Mouse (Mus musculus) adrenal gland, adult 2 months (tissue): Measurements from ENCODE around the gene Ddx39. TPM values are rescaled to one million over a fixed set of nuclear protein-coding genes. Genes with fewer than 3 reads are reported as not detected.
A peak's percentile ranks its signal among the peaks of the same experiment; 100 is the strongest.

Source experiments
- DNase-seq: peaks from one replicate; pipeline ENCODE4 v3.0.0; 2021
- polyA plus RNA-seq: library from polyadenylated mRNA; depleted of rRNA; stranded (reverse); fragments of >200 nt; gene quantifications from 2 replicates; pipeline ENCODE4 v1.2.3, GENCODE M21; 2012
- total RNA-seq, 2 experiments: library from RNA; stranded (reverse); gene quantifications; 2 replicates each; pipeline ENCODE4 v1.2.3; 2021

The Ddx39 gene
- total and polyA plus RNA-seq, 3 experiments, result 14.1 to 20.9 (median 15.3) TPM

- peak; percentile 94 for DNase-seq
Measured at GRCm38 (mm10) chr8:83698661-83699453, 16.1 kb upstream of the Ddx39 start, which contains the start of gene Pkn1. Gene Pkn1 (minus strand): TSS chr8:83699179.

- DNase-seq, result no peak
Measured at GRCm38 (mm10) chr8:83699566-83699965, 15.4 kb upstream of the Ddx39 start.

GRCm38 (mm10) chr8:83700423-83701085 lies 14.4 kb upstream of the Ddx39 start:
- DNase-seq, result no peak

GRCm38 (mm10) chr8:83703426-83703825 lies 11.6 kb upstream of the Ddx39 start:
- no peak for DNase-seq

- no peak for DNase-seq
Measured at GRCm38 (mm10) chr8:83706411-83706810, 8.6 kb upstream of the Ddx39 start.

GRCm38 (mm10) chr8:83707554-83707953 lies 7.4 kb upstream of the Ddx39 start:
- DNase-seq, result no peak

GRCm38 (mm10) chr8:83714676-83715030 lies 324 bp upstream of the Ddx39 start:
- no peak for DNase-seq

GRCm38 (mm10) chr8:83715771-83716170 lies 794 bp downstream of the Ddx39 start:
- DNase-seq, result no peak

- no peak for DNase-seq
Measured at GRCm38 (mm10) chr8:83716563-83716962, 1.6 kb downstream of the Ddx39 start.

GRCm38 (mm10) chr8:83719048-83719447 lies 4.1 kb downstream of the Ddx39 start:
- no peak for DNase-seq

- DNase-seq, result no peak
Measured at GRCm38 (mm10) chr8:83719693-83720092, 4.7 kb downstream of the Ddx39 start.

- peak; percentile 81 for DNase-seq
Measured at GRCm38 (mm10) chr8:83721405-83722025, 6.5 kb downstream of the Ddx39 start.

GRCm38 (mm10) chr8:83722631-83723030 lies 7.7 kb downstream of the Ddx39 start:
- DNase-seq, result no peak

- DNase-seq, result no peak
Measured at GRCm38 (mm10) chr8:83723447-83724083, 8.6 kb downstream of the Ddx39 start.

- DNase-seq, result peak; percentile 95
Measured at GRCm38 (mm10) chr8:83724697-83725482, 9.9 kb downstream of the Ddx39 start.

GRCm38 (mm10) chr8:83725521-83726102 lies 10.6 kb downstream of the Ddx39 start:
- no peak for DNase-seq

GRCm38 (mm10) chr8:83729009-83729807 lies 14.2 kb downstream of the Ddx39 start:
- DNase-seq, result no peak

GRCm38 (mm10) chr8:83731906-83732305 lies 16.9 kb downstream of the Ddx39 start:
- DNase-seq, result no peak

- no peak for DNase-seq
Measured at GRCm38 (mm10) chr8:83732919-83733318, 17.9 kb downstream of the Ddx39 start.

- no peak for DNase-seq
Measured at GRCm38 (mm10) chr8:83736681-83737080, 21.7 kb downstream of the Ddx39 start.
